Mouse (Mus musculus): ENCODE measurements around the gene Slc41a3. TPM values are rescaled to one million over a fixed set of nuclear protein-coding genes. Genes with fewer than 3 reads are reported as not detected.
"Not testable (repeated sequence)": the region's sequence is repeated elsewhere in the genome, so short reads cannot be mapped to it uniquely, and the experiment has no call there.

The Slc41a3 gene
- polyA plus RNA-seq, 1 experiment from 2014 or later = 4.3 TPM

- WGBS = 90% methylated on average over 4 of the region's 4 CpGs
- H3K27me3 ChIP-seq (ENCODE audit: control insufficient read depth, insufficient read depth, low read length) = no peaks in the 10 kb centered on the region
- H3K4me3 ChIP-seq (ENCODE audit: low read depth, low read length) = no peak overlapping the region
- no peak for ATAC-seq (ENCODE audit: low FRiP score, low TSS enrichment)
- no peak for DNase-seq (ENCODE audit: low spot score)
- H3K9me3 ChIP-seq (ENCODE audit: control insufficient read depth, low read length) = no peaks in the 10 kb centered on the region
- H3K4me1 ChIP-seq (replicated peaks; ENCODE audit: control insufficient read depth, insufficient read depth) = no peaks in the 10 kb centered on the region; the same call in 1 of the 2 replicates
- no peaks in the 10 kb centered on the region for H3K36me3 ChIP-seq (ENCODE audit: control insufficient read depth, insufficient read depth, low read length)
- no peak overlapping the region for H3K27ac ChIP-seq (replicated peaks)
- TF ChIP-seq EP300 (optimal IDR thresholded peaks at IDR 0.05) (no peak), CTCF (IDR thresholded peaks at IDR 0.05; ENCODE audit: low read depth) (no peak)
- no peak overlapping the region for H3K9ac ChIP-seq (ENCODE audit: low read length)
- no peak overlapping the region for H3K4me2 ChIP-seq (replicated peaks; ENCODE audit: low read depth)
Observed at GRCm38 (mm10) chr6:90627556-90627955, 23.0 kb downstream of the Slc41a3 start.

- Histone ChIP-seq H3K9me3 (ENCODE audit: control insufficient read depth, low read length) (no peaks in the 10 kb centered on the region), H3K4me2 (replicated peaks; ENCODE audit: low read depth) (no peak overlapping the region), H3K27me3 (ENCODE audit: control insufficient read depth, insufficient read depth, low read length) (no peaks in the 10 kb centered on the region), H3K9ac (ENCODE audit: low read length) (no peak overlapping the region), H3K27ac (replicated peaks) (no peak overlapping the region), H3K4me3 (ENCODE audit: low read depth, low read length) (no peak overlapping the region), H3K36me3 (ENCODE audit: control insufficient read depth, insufficient read depth, low read length) (no peaks in the 10 kb centered on the region), H3K4me1 (replicated peaks; ENCODE audit: control insufficient read depth, insufficient read depth) (no peaks in the 10 kb centered on the region; the same call in 1 of the 2 replicates)
- ATAC-seq (ENCODE audit: low FRiP score, low TSS enrichment) (no peak), DNase-seq (ENCODE audit: low spot score) (no peak)
- 82% methylated on average over 6 of the region's 6 CpGs for WGBS
- TF ChIP-seq EP300 (optimal IDR thresholded peaks at IDR 0.05) (no peak), CTCF (IDR thresholded peaks at IDR 0.05; ENCODE audit: low read depth) (no peak)
Observed at GRCm38 (mm10) chr6:90629506-90629905, 25.0 kb downstream of the Slc41a3 start.

GRCm38 (mm10) chr6:90630427-90630826, 25.9 kb downstream of the Slc41a3 start:
- 89% methylated on average over 7 of the region's 7 CpGs for WGBS
- Histone ChIP-seq H3K9me3 (ENCODE audit: control insufficient read depth, low read length) (no peaks in the 10 kb centered on the region), H3K27me3 (ENCODE audit: control insufficient read depth, insufficient read depth, low read length) (no peaks in the 10 kb centered on the region), H3K9ac (ENCODE audit: low read length) (no peak overlapping the region), H3K4me2 (replicated peaks; ENCODE audit: low read depth) (no peak overlapping the region), H3K4me3 (ENCODE audit: low read depth, low read length) (no peak overlapping the region), H3K36me3 (ENCODE audit: control insufficient read depth, insufficient read depth, low read length) (no peaks in the 10 kb centered on the region), H3K4me1 (replicated peaks; ENCODE audit: control insufficient read depth, insufficient read depth) (no peaks in the 10 kb centered on the region), H3K27ac (replicated peaks) (no peak overlapping the region)
- no peak for ATAC-seq (ENCODE audit: low FRiP score, low TSS enrichment)
- DNase-seq (ENCODE audit: low spot score) = no peak
- TF ChIP-seq EP300 (optimal IDR thresholded peaks at IDR 0.05) = no peak
- TF ChIP-seq CTCF (IDR thresholded peaks at IDR 0.05; ENCODE audit: low read depth) = no peak

- WGBS = 81% methylated on average over 3 of the region's 3 CpGs
- ATAC-seq (ENCODE audit: low FRiP score, low TSS enrichment) = not testable (repeated sequence)
Observed at GRCm38 (mm10) chr6:90632526-90632925, 28.0 kb downstream of the Slc41a3 start.

GRCm38 (mm10) chr6:90635081-90635480, 30.6 kb downstream of the Slc41a3 start:
- Histone ChIP-seq H3K4me2 (replicated peaks; ENCODE audit: low read depth) (no peak overlapping the region), H3K4me3 (ENCODE audit: low read depth, low read length) (no peak overlapping the region), H3K27ac (replicated peaks) (no peak overlapping the region), H3K27me3 (ENCODE audit: control insufficient read depth, insufficient read depth, low read length) (no peaks in the 10 kb centered on the region), H3K9me3 (ENCODE audit: control insufficient read depth, low read length) (no peaks in the 10 kb centered on the region), H3K36me3 (ENCODE audit: control insufficient read depth, insufficient read depth, low read length) (no peaks in the 10 kb centered on the region), H3K4me1 (replicated peaks; ENCODE audit: control insufficient read depth, insufficient read depth) (no peaks in the 10 kb centered on the region), H3K9ac (ENCODE audit: low read length) (no peak overlapping the region)
- ATAC-seq (ENCODE audit: low FRiP score, low TSS enrichment) = no peak
- 44% methylated on average over 4 of the region's 4 CpGs for WGBS
- TF ChIP-seq EP300 (optimal IDR thresholded peaks at IDR 0.05) = no peak
- no peak for TF ChIP-seq CTCF (IDR thresholded peaks at IDR 0.05; ENCODE audit: low read depth)
- DNase-seq (ENCODE audit: low spot score) = no peak

More at GRCm38 (mm10) chr6:90632526-90632925, 28.0 kb downstream of the Slc41a3 start:
- H3K27me3 ChIP-seq (ENCODE audit: control insufficient read depth, insufficient read depth, low read length); H3K9ac ChIP-seq (ENCODE audit: low read length); H3K4me2 ChIP-seq (replicated peaks; ENCODE audit: low read depth); DNase-seq (ENCODE audit: low spot score); H3K9me3 ChIP-seq (ENCODE audit: control insufficient read depth, low read length); H3K4me3 ChIP-seq (ENCODE audit: low read depth, low read length); H3K4me1 ChIP-seq (replicated peaks; ENCODE audit: control insufficient read depth, insufficient read depth); H3K36me3 ChIP-seq (ENCODE audit: control insufficient read depth, insufficient read depth, low read length); H3K27ac ChIP-seq (replicated peaks): not testable (repeated sequence)
- TF ChIP-seq CTCF (IDR thresholded peaks at IDR 0.05; ENCODE audit: low read depth) = peak; percentile 62

GRCm38 (mm10) chr6:90635611-90636010, 31.1 kb downstream of the Slc41a3 start:
- no peaks in the 10 kb centered on the region for H3K4me1 ChIP-seq (replicated peaks; ENCODE audit: control insufficient read depth, insufficient read depth)
- ATAC-seq (ENCODE audit: low FRiP score, low TSS enrichment) = no peak
- H3K9me3 ChIP-seq (ENCODE audit: control insufficient read depth, low read length) = no peaks in the 10 kb centered on the region
- no peaks in the 10 kb centered on the region for H3K27me3 ChIP-seq (ENCODE audit: control insufficient read depth, insufficient read depth, low read length)
- no peak overlapping the region for H3K4me3 ChIP-seq (ENCODE audit: low read depth, low read length)
- H3K4me2 ChIP-seq (replicated peaks; ENCODE audit: low read depth) = no peak overlapping the region
- TF ChIP-seq EP300 (optimal IDR thresholded peaks at IDR 0.05) (no peak), CTCF (IDR thresholded peaks at IDR 0.05; ENCODE audit: low read depth) (no peak)
- DNase-seq (ENCODE audit: low spot score) = no peak
- 46% methylated on average over 3 of the region's 3 CpGs for WGBS
- no peaks in the 10 kb centered on the region for H3K36me3 ChIP-seq (ENCODE audit: control insufficient read depth, insufficient read depth, low read length)
- no peak overlapping the region for H3K9ac ChIP-seq (ENCODE audit: low read length)
- H3K27ac ChIP-seq (replicated peaks) = no peak overlapping the region

All from stomach, postnatal 0 days (tissue).